Mouse (Mus musculus) thymus, postnatal 0 days (tissue): ENCODE results near the gene 4933415A04Rik. TPM values are rescaled to one million over a fixed set of nuclear protein-coding genes. Genes with fewer than 3 reads are reported as not detected.

Source experiments
- DNase-seq: peaks from one replicate; pipeline ENCODE4 v3.0.0-alpha.2; 2015; ENCODE audit warnings: low spot score
- polyA plus RNA-seq: library from polyadenylated mRNA; unstranded; fragments of >200 nt; fragmentation: Nextera tagmentation; extraction: Ambion mirVana; gene quantifications from 2 replicates; pipeline ENCODE4 v1.2.1, GENCODE M21; 2015

4933415A04Rik gene
- 2.6 and 4.4 TPM in 2 replicates for polyA plus RNA-seq

GRCm38 (mm10) chr11:43586324-43587090, at the start of gene 4933415A04Rik:
TSS of gene 4933415A04Rik (plus strand) at chr11:43587040.
- DNase-seq: peak; percentile 67

- DNase-seq: no peak
Measured at GRCm38 (mm10) chr11:43537074-43537473, 49.8 kb upstream of the 4933415A04Rik start.

- no peak for DNase-seq
Measured at GRCm38 (mm10) chr11:43539863-43540262, 47.0 kb upstream of the 4933415A04Rik start.

GRCm38 (mm10) chr11:43543711-43544466, 43.0 kb upstream of the 4933415A04Rik start:
- DNase-seq: peak; percentile 22

GRCm38 (mm10) chr11:43544819-43545218, 42.0 kb upstream of the 4933415A04Rik start:
- DNase-seq: no peak

GRCm38 (mm10) chr11:43545873-43546475, 40.9 kb upstream of the 4933415A04Rik start:
- no peak for DNase-seq

- DNase-seq: no peak
Measured at GRCm38 (mm10) chr11:43546678-43547077, 40.2 kb upstream of the 4933415A04Rik start.

GRCm38 (mm10) chr11:43548148-43548547, 38.7 kb upstream of the 4933415A04Rik start:
- DNase-seq: no peak

- DNase-seq: no peak
Measured at GRCm38 (mm10) chr11:43548657-43549435, 38.0 kb upstream of the 4933415A04Rik start.

- no peak for DNase-seq
Measured at GRCm38 (mm10) chr11:43549701-43550100, 37.1 kb upstream of the 4933415A04Rik start.

- no peak for DNase-seq
Measured at GRCm38 (mm10) chr11:43551756-43552155, 35.1 kb upstream of the 4933415A04Rik start.

- no peak for DNase-seq
Measured at GRCm38 (mm10) chr11:43552675-43553074, 34.2 kb upstream of the 4933415A04Rik start.

- DNase-seq: no peak
Measured at GRCm38 (mm10) chr11:43556538-43556937, 30.3 kb upstream of the 4933415A04Rik start.

GRCm38 (mm10) chr11:43559515-43560292, 27.1 kb upstream of the 4933415A04Rik start:
- DNase-seq: no peak

- no peak for DNase-seq
Measured at GRCm38 (mm10) chr11:43563654-43564244, 23.1 kb upstream of the 4933415A04Rik start.

GRCm38 (mm10) chr11:43565414-43565813, 21.4 kb upstream of the 4933415A04Rik start:
- no peak for DNase-seq

- no peak for DNase-seq
Measured at GRCm38 (mm10) chr11:43565852-43566251, 21.0 kb upstream of the 4933415A04Rik start.

- no peak for DNase-seq
Measured at GRCm38 (mm10) chr11:43566696-43567095, 20.1 kb upstream of the 4933415A04Rik start.

GRCm38 (mm10) chr11:43568263-43568662, 18.6 kb upstream of the 4933415A04Rik start:
- DNase-seq: peak; percentile 71

- DNase-seq: no peak
Measured at GRCm38 (mm10) chr11:43569188-43569587, 17.7 kb upstream of the 4933415A04Rik start.
